Mouse (Mus musculus) retina, adult 2 months (tissue): ENCODE data around the gene Cyp2c40.
"Not testable (repeated sequence)": the region's sequence is repeated elsewhere in the genome, so short reads cannot be mapped to it uniquely, and the experiment has no call there.

ENCODE experiments used
- DNase-seq: peaks from one replicate; pipeline ENCODE4 v3.0.0-alpha.2; 2012; ENCODE audit warnings: low read depth, low spot score

Gene Cyp2c40

DNA sequence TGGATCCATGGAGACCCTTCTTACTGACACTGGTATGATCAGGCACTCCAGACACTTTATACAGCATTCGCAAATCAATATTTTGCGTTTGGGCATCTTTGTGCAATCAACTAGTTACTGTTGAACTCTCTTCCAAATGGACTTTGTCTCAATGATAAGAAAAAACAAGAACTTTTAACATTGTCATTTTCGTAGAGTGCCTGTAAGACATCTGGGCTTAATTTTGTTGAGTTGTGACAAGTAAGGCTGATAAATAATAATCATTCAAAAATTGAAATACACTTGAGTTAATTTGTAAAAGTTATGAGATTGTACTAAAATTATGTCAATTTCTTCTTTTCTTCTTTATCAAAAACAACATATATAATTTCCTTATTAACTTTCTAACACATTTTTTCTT is at the start of gene Cyp2c40:
Gene Cyp2c40, minus strand, starts transcription at position 101 of the 400 bp plus-strand sequence.
- not testable (repeated sequence) for DNase-seq

DNA sequence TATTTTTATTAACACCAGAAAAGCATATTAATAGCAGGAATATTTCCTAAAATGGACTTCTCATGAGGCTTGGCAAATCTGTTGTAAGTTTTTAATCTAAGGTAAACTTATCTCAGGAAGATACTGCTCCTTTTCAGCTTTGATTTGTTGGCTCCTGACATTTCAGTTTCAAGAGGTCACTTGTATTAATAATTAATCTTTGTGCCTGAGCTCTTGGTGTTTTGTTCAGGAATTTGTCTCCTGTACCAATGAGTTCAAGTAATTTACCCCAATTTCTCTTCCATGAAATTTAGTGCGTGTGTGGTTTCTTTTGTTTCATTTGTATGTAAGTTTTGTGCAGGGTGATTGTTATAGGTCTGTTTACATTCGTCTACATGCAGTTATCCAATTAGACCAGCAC is 8.3 kb upstream of the Cyp2c40 start:
- DNase-seq, result not testable (repeated sequence)

DNA sequence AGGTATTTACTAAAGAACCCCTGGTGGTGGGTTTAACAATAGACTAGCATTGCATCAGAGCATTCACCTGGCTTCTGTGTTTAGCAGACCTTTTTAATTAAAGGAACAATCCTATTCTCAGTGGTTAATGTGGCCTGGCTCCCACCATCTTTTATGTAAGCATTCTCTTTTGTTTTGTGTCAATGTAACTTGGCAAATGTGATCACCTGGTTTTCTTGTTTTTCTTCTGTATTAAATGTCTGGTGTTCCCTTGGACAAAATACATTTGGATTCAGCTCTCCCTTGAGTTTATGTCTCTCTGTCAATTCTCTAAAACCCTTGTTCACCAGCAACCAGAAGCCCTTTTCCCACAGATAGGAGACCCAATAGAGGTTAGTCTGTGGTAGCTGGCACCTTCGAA is 3.8 kb upstream of the Cyp2c40 start:
- not testable (repeated sequence) for DNase-seq

DNA sequence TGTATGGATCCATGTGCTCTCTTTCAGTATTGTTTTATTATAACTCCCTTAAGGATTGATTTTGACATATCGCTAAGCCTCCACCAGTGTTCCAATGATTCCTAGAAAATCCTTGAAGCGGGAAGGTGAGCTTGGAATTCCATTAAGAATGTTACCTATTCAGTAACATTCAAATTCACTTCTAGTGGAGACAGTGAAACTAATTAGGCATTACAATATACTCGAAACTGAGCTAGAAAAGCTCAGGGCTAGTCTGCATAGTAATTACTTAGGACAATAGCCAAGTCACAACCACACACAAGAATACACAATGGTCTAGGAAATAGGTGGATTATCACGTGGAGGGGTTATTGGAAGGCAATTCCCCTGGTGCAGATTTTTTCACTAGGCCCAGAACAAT is 3.4 kb upstream of the Cyp2c40 start:
- not testable (repeated sequence) for DNase-seq

DNA sequence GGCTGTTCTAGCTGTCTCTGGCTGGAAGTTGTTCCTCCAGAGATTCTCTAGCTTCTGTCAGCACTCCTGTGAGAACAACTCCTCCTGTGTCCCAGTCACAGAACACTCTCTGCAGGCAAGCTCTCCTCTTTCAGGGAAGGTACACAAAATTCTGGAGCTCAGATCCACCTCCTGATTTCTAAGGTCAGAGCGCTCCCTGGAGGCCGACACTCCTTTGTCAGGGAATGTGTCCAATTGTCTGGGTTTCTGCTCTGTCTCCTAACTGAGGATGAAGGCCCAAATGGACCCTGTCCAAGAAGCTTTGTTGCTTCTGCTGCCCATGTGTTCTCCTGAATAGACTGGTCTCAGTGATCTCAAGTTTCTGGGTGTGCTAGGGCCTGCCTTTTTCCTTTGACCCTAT is 27.2 kb downstream of the Cyp2c40 start:
- DNase-seq, result not testable (repeated sequence)

DNA sequence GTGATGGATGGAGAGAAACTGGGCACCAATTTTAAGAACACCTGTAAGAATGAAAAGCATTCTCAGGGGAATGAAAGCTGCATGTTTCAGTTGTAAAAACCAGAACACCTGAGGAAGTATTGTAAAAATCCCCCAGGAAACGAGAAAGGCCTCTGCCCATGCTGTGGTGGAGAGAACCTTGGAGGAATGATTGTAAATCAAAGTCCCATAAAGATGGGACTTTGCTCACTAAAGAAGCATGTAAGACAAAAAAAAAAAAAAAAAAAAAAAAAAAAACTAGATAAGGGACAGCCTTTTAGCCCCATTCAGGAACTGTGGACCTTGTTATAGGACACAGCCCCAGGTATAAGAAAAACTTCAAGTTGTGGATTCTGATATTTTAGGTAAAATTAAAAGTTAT is 67.3 kb downstream of the Cyp2c40 start:
- DNase-seq, result no peak

DNA sequence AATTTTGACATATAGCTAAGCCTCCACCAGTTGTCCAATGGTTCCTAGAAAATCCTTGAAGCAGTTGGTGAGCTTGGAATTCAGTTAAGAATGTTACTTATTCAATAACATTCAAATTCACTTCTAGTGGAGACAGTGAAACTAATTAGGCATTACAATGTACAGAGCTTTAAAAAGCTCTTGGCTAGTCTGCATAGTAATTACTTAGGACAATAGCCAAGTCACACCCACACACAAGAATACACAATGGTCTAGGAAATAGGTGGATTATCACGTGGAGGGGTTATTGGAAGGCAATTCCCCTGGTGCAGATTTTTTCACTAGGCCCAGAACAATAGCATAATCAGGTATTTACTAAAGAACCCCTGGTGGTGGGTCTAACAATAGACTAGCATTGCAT is 68.3 kb downstream of the Cyp2c40 start:
- DNase-seq, result not testable (repeated sequence)

DNA sequence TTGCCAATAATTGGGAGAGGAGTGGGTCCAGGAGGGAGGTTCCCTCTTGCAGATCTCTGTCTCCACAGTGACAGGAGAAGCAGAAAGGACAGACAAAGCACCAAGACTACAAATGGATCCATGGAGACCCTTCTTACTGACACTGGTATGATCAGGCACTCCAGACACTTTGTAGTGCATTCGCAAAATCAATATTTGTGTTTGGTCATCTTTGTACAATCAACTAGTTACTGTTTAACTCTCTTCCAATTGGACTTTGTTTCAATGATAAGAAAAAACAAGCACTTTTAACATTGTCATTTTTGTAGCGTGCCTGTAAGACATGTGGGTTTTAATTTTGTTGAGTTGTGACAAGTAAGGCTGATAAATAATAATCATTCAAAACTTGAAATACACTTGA is 71.7 kb downstream of the Cyp2c40 start, which contains the start of gene Cyp2c68:
Gene Cyp2c68, minus strand, starts transcription at position 135 of the 400 bp plus-strand sequence.
- DNase-seq, result no peak
